Mouse (Mus musculus) frontal cortex, adult (tissue): ENCODE results near the gene Prkar2a.
A peak's percentile ranks its signal among the peaks of the same experiment; 100 is the strongest.

Experiments used
- ATAC-seq: cut with Nextera tagmentation; 2 replicates; pipeline ENCODE4 v1.9.2; 2017; ENCODE audit warnings: mild to moderate bottlenecking, moderate library complexity, mixed read lengths; ENCODE audit not compliant: low TSS enrichment

The Prkar2a gene

DNA sequence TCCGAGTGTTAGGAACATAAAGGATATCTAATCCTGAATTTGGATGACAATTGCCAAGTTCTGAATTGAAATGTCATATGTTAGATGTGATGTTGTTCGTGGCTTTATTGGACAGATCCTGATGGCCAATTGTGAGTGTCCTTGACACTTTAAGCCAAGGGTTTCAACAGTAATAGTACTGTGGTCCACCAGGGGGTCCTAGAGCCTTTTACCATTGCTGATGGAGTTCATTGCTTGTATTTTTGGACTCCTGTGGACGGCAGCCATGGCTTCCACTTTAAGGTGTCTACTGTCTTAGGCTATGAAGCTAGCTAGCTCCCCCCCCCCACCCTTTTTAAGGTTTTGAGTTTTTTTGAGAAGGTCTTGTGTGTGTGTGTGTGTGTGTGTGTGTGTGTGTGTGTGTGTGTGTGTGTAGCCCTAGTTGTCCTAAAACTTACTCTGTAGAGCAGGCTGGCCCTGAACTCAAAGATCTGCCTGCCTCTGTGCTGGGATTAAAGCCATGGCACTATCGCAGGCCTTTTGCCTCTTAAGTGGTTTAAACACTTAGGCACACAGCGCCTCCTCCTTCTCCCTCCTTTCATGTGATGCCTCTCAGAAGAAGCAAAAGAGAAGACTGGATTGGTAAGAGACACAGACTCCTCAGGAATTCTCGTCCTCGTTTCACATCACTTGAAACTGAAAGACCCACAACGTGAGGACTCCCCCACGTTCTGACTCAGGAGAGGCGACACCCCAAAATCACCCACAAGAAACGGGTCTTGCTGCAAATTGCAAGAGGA, 63.2 kb downstream of the Prkar2a start:
- no peak for ATAC-seq

DNA sequence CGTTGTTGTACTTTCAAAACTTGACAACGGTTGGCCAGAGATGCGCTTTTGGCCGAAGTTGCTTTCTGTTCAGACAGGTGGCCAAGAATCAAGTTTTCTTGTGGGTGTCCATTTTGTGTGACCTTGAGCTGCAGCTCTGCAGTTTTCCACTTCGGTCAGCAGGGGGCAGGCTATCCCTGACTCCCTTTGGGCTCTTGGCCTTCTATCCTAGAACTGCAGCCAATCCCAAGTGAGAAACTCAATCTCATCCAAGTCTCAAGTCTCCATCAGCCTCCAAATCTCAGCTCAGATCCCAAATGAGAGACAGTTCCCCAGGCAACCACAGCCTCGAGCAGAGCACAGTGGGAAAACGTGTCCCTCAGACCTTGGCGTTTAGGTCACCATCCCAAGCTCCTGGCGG, 64.2 kb downstream of the Prkar2a start:
- ATAC-seq = peak; percentile 92

DNA sequence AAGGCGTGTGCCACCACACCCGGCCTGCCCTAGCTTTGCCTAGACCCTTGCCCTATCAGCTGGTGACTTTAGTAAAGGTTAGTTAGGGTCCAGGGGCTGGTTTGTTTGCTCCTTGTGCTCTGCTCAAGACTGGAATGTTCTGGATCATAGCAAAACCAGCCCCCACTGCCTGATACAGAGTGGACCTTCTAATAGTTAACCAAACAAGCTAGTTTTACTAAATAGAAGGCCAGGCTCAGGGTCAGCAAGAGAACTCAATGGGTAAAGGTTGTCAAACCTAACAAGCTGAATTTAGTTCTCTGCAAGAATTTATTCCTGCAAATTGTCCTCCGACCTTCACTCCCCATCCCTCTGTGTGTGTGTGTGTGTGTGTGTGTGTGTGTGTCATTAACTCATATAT, 64.9 kb downstream of the Prkar2a start:
- no peak for ATAC-seq

DNA sequence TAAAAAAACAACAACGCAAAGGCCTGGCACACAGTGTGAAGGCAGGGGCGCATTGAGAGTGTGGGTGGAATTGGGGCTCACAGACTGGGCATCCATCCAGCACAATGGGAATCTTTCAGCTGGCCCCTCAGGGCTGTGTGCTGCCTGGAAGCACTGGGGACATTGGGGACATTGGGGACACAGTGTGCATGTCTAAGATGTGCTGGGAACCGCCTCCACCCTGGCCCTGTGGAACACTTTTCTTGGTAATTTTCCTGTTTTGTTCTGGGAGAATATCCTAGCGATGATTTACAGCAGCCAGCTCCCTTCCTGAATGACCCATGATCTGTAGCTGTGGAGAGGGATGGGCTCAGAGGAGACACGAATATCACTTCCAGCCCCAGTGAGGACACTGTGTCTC, 65.3 kb downstream of the Prkar2a start:
- peak; percentile 58; the same call in 1 of the 2 replicates for ATAC-seq

DNA sequence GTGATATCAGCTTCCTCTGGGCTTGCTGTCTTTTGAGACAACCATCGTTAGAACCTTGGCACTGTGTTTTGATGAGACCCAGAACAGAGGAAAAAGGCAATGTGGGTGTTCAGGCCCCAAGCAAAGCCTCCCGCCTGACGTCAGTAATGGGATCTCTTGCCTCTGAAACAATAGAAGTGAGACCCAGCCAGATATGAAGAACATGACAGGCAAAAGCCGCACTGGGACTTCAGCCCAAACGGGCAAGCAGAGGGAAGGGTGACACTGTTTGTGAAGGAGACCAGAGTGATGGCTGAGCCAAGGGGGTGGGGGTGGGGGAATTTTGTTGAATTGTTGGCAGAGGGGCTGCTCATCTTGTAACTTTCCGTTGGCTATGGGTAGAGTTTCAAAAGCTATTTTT, 68.3 kb downstream of the Prkar2a start:
- no peak for ATAC-seq

GRCm38 (mm10) chr9:108759121-108759520, 70.0 kb downstream of the Prkar2a start:
- no peak for ATAC-seq

GRCm38 (mm10) chr9:108759805-108760204, 70.7 kb downstream of the Prkar2a start:
- ATAC-seq = no peak

DNA sequence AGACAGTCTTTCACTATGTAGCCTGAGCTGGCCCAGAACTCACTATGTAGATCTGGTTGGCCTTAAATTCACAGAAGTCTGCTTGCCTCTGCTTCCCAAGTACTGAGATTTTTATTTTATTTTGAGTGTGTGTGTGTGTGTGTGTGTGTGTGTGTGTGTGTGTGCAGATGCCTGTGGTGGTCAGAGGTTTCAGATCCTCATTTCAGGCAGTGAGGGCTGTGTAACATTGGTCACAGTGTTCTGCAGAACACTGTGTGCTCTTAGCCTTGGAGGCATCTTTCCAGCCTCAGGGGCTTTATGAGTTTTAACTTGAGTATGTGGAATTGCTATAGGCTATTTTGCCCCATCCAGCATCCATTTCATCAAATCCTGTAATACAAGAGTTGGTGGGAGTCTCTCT, 72.4 kb downstream of the Prkar2a start:
- no peak for ATAC-seq

DNA sequence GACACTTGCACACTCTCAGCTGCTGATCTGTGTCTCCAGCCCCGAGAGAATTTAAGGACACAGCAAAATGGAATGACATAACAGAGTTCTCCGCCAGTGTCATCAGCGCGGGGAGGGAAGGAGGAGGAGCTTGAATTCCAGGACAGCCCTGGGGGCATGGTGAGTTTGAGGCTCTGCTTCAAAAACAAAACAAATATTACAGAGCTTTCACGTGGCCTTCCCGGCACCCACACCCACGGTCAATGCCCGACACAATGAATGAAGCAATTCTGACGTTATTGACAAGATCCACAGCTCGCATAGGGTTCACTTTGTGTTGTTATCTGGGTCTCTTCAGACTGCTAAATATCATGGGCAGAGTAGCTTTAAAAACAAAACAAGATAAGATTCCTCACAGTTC, 75.9 kb downstream of the Prkar2a start:
- ATAC-seq = no peak

- no peak for ATAC-seq
These were observed 87.5 kb downstream of the Prkar2a start for GRCm38 (mm10) chr9:108776614-108777013.

DNA sequence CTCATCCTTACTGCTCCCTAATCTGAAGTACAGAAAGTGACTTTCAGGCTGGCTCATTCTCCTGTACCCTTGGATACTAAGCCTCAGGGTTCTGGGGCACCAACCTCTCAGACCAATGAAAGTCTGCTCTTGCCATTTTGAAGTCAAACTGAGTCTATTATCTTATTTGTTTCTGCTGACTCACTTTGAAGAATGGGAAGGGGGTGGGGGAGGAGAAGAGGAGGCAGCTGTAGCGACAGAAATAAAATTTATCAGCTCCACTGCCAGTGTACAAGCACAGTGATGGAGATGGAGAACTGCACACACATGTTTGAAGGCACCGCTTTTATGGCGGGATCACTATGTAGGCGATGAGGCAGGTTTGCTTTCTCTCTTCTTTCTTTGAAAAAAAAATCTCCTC, 88.2 kb downstream of the Prkar2a start:
- no peak for ATAC-seq

- ATAC-seq = no peak
These were observed 91.8 kb downstream of the Prkar2a start for GRCm38 (mm10) chr9:108780959-108781358.

- ATAC-seq = no peak
These were observed 92.8 kb downstream of the Prkar2a start for GRCm38 (mm10) chr9:108781891-108782290.

DNA sequence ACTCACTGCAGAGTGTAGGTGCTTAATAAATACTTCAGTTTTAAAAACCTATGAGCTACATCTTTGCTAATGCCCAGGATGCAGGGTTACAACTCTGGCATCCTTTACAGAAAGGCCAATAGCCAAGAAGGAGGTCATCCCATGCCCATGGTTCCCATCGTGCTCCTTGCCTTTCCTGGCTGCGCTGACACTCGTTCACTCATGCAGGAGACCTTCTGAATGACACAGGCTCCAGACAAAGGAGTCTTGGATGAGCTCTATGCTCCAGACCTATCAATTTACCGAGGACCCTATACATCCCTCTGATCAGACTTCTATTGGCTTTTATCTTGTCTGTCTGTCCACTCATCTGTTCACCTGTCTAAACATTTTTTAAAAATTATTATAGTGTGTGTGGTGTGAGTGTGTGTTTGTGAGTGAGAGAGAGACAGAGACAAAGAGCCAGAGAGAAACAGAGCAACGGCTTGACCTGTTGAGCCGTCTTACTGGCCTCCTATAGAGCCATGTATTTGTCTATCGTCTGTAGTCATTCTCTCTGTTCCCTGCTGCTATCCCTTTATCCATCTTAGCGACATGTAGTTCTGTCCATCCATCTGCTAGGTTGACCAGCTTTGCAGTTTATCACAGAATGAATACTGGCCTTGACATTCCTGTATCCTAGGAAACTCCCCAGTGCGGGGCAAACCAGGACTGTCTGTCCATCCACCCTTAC, 93.9 kb downstream of the Prkar2a start:
- no peak for ATAC-seq

DNA sequence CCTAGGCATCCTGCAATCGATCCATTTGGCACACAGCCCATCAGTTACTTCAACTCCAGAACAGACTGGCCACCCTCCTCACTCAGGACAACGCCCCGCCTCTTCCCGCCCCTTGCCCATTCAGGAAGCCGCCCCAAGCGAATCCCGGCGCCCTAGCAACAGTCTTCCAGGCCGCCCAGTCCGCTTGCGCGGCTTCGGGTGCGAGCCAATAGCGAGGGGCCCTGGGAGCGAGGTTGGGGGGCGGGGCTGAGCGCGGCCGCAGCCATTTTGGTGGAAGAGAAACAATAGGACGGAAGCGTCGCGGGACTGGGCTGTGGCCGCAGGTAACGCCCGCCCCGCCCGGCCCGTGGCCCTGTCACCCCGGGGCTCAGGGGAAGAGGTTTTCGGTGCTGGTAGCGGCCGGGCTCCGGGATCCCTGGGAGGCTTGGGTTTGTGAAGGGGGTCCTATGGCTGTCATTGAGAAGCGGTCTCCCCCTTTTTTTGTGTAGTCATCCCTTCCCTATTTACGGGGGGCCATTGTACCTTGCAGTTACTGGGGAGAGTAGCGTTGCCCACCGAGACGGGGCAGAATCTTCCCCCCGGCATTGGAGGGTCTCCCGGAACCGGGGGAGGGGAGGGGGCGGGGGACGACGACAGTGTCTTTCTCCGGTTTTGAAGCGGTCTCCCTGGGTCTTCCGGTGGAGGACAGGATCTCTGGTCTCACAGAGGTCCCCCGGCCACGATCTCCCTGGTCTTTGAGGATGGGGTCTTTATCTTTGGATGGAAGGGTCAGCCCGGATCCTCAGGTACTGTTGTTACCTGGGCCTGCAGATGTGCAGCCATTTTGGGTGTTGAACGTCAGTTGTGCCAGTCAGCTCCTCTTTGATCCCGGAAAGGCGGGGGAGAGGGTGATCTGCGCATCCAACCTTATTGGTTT, 94.7 kb downstream of the Prkar2a start, which contains the start of gene Ip6k2:
Gene Ip6k2 (plus strand): TSS at position 249 of the 916 bp plus-strand sequence.
- peak; percentile 95 for ATAC-seq

DNA sequence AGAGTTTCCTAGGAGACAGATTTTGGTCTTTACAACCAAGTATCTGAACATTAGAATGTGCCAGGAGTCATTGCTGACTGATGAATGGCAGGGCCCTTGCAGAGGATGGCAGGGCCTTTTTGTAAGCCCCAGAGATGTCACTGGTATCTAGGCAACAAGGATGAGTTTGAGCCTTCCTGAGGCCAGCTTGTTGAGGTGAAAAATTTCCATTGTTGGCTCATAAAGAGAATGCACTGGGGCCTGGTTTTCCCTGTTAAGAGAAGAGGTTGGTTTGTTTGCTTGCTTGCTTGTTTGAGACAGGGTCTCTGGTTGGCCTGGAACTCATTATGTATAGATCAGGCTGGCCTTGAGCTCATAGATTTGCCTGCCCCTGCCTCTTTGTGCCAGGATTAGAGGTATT, 96.3 kb downstream of the Prkar2a start:
- no peak for ATAC-seq

DNA sequence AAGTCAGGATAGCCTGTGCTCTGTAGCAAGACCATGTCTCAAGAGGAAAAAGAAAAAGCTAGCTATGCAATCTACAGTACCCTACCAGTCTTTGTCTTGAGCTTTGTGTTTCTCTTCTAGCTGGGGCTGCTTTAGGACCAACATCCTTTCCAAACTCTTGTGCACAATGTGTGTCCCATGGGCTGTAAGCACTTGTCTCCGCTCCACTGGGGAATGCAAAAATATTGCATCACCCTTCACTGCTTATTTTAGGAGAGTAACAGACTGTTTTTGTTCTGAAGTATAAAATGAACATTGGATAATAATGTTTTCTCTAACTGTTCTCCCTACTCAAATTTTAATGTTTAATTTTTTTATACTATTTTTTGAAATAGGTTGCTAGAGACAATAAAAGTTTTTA, 97.4 kb downstream of the Prkar2a start:
- no peak for ATAC-seq

DNA sequence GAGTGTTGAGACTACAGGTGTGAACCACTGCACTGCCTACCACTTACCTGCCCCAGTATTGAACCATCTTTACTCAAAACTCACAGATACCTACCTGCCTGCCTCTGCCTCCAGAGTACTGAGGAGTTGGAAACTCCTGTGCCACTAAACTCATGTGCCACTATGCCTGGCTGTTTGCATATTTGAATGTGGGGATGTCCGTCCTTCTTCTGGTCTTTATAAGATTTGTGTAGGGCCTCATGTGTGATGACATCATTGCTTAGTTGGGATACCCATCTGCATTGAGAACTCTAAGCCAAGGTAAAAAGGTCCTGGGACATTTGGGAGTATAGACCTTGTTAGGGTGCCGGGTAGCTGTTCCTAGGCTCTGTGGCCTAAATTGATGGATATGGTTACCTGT, 98.0 kb downstream of the Prkar2a start:
- ATAC-seq = no peak

DNA sequence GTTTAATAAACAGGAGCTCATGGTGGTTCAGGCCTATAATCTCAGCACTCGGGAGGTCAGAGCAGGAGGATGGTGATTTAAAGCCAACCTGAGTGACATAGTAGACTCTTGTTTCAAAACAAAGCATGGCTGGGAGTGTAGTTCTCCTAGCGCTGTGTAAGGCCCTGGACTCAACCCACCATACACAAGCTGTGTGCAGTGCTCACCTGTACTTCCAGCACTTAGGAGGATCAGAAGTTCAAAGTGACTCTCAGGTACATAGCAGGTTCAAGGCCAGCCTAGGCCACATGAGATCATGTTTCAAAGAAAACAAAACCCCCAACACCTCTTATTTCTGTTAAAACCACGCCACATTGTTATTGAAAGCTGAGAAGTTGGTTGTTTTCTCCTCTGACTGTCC, 99.6 kb downstream of the Prkar2a start:
- no peak for ATAC-seq

DNA sequence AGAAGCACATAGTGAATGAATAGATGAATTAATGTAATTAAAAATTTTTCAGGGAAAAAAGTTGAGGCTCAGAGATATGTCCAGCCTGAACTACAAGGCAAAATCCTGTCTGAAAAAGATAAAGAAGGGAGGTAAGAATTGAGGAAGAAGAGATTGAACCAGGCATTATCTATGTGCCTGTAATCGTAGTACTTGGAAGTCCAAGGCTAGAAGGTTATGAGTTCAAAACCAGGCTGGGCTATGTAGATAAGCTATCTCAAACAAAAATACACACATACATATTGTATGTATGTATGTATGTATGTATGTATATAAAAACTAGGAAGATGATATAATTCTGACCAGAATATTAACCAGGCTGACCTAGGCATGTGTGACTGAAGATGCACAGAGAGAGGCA, 103.2 kb downstream of the Prkar2a start:
- ATAC-seq = no peak

DNA sequence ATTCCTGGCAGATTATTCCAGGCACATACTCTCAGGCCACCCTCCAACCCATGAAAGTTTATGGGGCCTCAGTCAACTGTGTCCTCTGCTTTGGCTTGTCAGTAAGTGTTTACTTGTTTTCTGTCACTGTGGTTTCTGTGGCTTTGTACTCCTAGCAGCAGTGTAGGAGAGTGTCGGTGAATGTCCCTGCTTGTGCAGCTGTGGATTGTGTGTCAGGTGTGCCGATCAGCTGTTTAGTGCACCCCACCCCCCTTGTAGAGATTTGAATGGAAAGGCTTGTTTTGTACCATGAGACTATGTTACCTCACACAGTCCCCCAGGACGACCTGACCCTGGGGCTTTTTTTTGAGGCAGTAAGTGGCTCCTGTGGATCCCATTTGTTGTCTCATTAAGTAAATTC, 103.6 kb downstream of the Prkar2a start:
- ATAC-seq = no peak

DNA sequence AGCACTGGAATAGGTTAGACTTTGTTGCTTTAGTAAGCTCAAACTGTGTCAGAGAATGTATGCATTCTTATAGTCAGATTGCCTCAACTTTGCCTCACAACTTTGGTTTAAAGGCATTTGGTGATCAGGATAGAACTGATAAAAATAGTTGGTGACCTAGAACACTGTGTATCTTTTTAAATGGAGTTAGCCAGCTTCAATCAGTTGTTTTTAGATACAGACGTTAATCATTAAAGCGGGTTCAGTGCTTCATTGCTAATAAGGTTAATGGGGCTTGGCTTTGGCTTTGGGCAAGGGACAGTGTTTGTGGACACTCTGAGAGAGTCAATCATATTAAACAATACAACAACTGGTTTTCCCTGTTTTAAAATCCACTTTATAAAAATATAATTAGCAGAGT, 106.2 kb downstream of the Prkar2a start:
- no peak for ATAC-seq
